ENCODE assay signal across 12 mouse cellular contexts in genomic region chr2:75828931-75829610, GRCm38 (mm10). TPM values are rescaled to one million over a fixed set of nuclear protein-coding genes. Genes with fewer than 3 reads are reported as not detected.
DNase-seq lines count a peak whose midpoint lies in the region; ATAC-seq and TF ChIP-seq lines count a peak whose summit lies in the region.
"Had no signal": no experiment of that assay in that cellular context is flagged by ENCODE, and none has a peak within 500 bp of the region (broad histone marks: within the 10 kb centered on the region; RNA-seq: fewer than 3 reads in every experiment).

No protein-coding gene starts in this region.

- no peaks in the 10 kb centered on the region for H3K9me3 ChIP-seq in CH12.LX (replicated peaks; ENCODE audit: low read length)
- no peaks in the 10 kb centered on the region for H3K9me3 ChIP-seq in midbrain, embryonic 15.5 days
- H3K9me3 ChIP-seq: embryonic facial prominence, embryonic 12.5 days; G1E had no signal

- dilution Hi-C loops in CH12.LX (cut with MboI; ENCODE audit: extremely low pct_ligation_motif_present, extremely low pct_unique_long_range_greater_than_20kb, low sequenced_read_pairs): no loop called here

- no peak for DNase-seq in layer of hippocampus, adult 2 months (ENCODE audit: low spot score in 2 of 2)
- no peak for DNase-seq in layer of hippocampus, postnatal 10 days (ENCODE audit: low spot score in 2 of 2)
- DNase-seq in CH12.LX (ENCODE audit: extremely low read depth): peak; percentile 64
- no peak for DNase-seq in cerebellum, postnatal 14 days
- DNase-seq in urinary bladder, adult 18-20 months (ENCODE audit: low spot score in 2 of 2): no peak
- DNase-seq: cerebellum, adult 18-20 months had no signal

- H3K4me1 ChIP-seq in CH12.LX (ENCODE audit: control insufficient read depth in 1 of 2, insufficient read depth in 2 of 2): peaks cover 6 to 35% of the 10 kb centered on the region in 2 experiments
- 0 out of 2 replicates have a peak, but pooled peaks cover 3% of the 10 kb centered on the region for H3K4me1 ChIP-seq in brown adipose tissue, adult 24 weeks (ENCODE audit: control insufficient read depth, insufficient read depth, insufficient read length, low read length)
- peaks cover 14% of the 10 kb centered on the region for H3K4me1 ChIP-seq in midbrain, embryonic 15.5 days

- H3K79me2 ChIP-seq in CH12.LX (replicated peaks; ENCODE audit: control insufficient read depth, extremely low read depth, insufficient read depth, poor library complexity, severe bottlenecking): peaks cover 17% of the 10 kb centered on the region

- WGBS in midbrain, embryonic 15.5 days: 89% methylated on average over 8 of the region's 8 CpGs

- H3K9ac ChIP-seq in CH12.LX (ENCODE audit: insufficient read depth, low read depth): no peak overlapping the region
- H3K9ac ChIP-seq in midbrain, embryonic 15.5 days: no peak overlapping the region
- H3K9ac ChIP-seq: embryonic facial prominence, embryonic 12.5 days had no signal

- H3K36me3 ChIP-seq in CH12.LX (replicated peaks in 1 of 2; ENCODE audit: control insufficient read depth in 1 of 2, insufficient read depth in 1 of 2, low read length in 1 of 2): peaks cover 0 to 1% of the 10 kb centered on the region in 2 experiments
- no peaks in the 10 kb centered on the region for H3K36me3 ChIP-seq in midbrain, embryonic 15.5 days (replicated peaks)
- H3K36me3 ChIP-seq: embryonic facial prominence, embryonic 12.5 days had no signal

- no peak for TF ChIP-seq RAD21 in CH12.LX (IDR thresholded peaks at IDR 0.05; ENCODE audit: low read depth, low read length)

- peak overlapping the region; percentile 23 for H3K4me2 ChIP-seq in CH12.LX (ENCODE audit: insufficient read depth, low read depth, poor library complexity, severe bottlenecking)
- no peak overlapping the region for H3K4me2 ChIP-seq in midbrain, embryonic 15.5 days
- H3K4me2 ChIP-seq: embryonic facial prominence, embryonic 12.5 days had no signal

- no peak overlapping the region for H3K4me3 ChIP-seq in layer of hippocampus, adult 2 months
- H3K4me3 ChIP-seq in CH12.LX (replicated peaks in 1 of 3; ENCODE audit: low read depth in 2 of 3, low read length in 2 of 3, poor library complexity in 1 of 3): no peak overlapping the region
- no peak overlapping the region for H3K4me3 ChIP-seq in brown adipose tissue, adult 24 weeks (ENCODE audit: insufficient read depth, low read depth, low read length)
- H3K4me3 ChIP-seq in midbrain, embryonic 15.5 days: no peak overlapping the region
- H3K4me3 ChIP-seq: embryonic facial prominence, embryonic 12.5 days had no signal

- TF ChIP-seq POLR2A in CH12.LX (IDR thresholded peaks at IDR 0.05; ENCODE audit: low read depth, low read length): no peak

- H3K27me3 ChIP-seq in CH12.LX (replicated peaks): no peaks in the 10 kb centered on the region
- no peaks in the 10 kb centered on the region for H3K27me3 ChIP-seq in midbrain, embryonic 15.5 days (replicated peaks)
- H3K27me3 ChIP-seq: embryonic facial prominence, embryonic 12.5 days had no signal

- peak; percentile 27 for ATAC-seq in megakaryocyte progenitor cell, adult 5-6 weeks (replicated peaks; ENCODE audit: poor library complexity)
- no peak for ATAC-seq in midbrain, embryonic 15.5 days (replicated peaks)
- ATAC-seq: forebrain, embryonic 16.5 days had no signal

- in situ Hi-C loops in CH12.LX (cut with MboI; ENCODE audit: low pct_ligation_motif_present, low pct_unique_long_range_greater_than_20kb, low sequenced_read_pairs): no loop called here

- peak overlapping the region; percentile 46; the same call in 1 of the 2 replicates for H3K27ac ChIP-seq in layer of hippocampus, adult 2 months
- no peak overlapping the region for H3K27ac ChIP-seq in CH12.LX (ENCODE audit: insufficient read depth, low read depth)
- peak overlapping the region; percentile 33; the same call in 1 of the 2 replicates for H3K27ac ChIP-seq in brown adipose tissue, adult 24 weeks (replicated peaks; ENCODE audit: low read depth, low read length)
- H3K27ac ChIP-seq in midbrain, embryonic 15.5 days: no peak overlapping the region
- H3K27ac ChIP-seq: embryonic facial prominence, embryonic 12.5 days had no signal

- TF ChIP-seq EP300 in CH12.LX (IDR thresholded peaks at IDR 0.05; ENCODE audit: low read length): peak; percentile 80

- TF ChIP-seq CTCF in layer of hippocampus, adult 2 months (conservative IDR thresholded peaks at IDR 0.05): no peak
- no peak for TF ChIP-seq CTCF in CH12.LX (conservative IDR thresholded peaks at IDR 0.05 in 1 of 2, IDR thresholded peaks at IDR 0.05 in 1 of 2; ENCODE audit: low read depth in 2 of 2, low read length in 2 of 2)

TF ChIP-seq in CH12.LX, 34 proteins besides CTCF, POLR2A, EP300 and RAD21:
- TF ChIP-seq MAX (IDR thresholded peaks at IDR 0.05; ENCODE audit: low read length) (no peak), BHLHE40 (IDR thresholded peaks at IDR 0.05; ENCODE audit: low read depth, low read length) (no peak), ZC3H11A (IDR thresholded peaks at IDR 0.05; ENCODE audit: low read depth, low read length) (no peak), RCOR1 (conservative IDR thresholded peaks at IDR 0.05; ENCODE audit: low read depth, low read length) (no peak), SMC3 (IDR thresholded peaks at IDR 0.05; ENCODE audit: low read depth, low read length) (no peak), NELFE (IDR thresholded peaks at IDR 0.05; ENCODE audit: low read depth, low read length) (no peak), GABPA (IDR thresholded peaks at IDR 0.05; ENCODE audit: insufficient replicate concordance, low read depth, low read length) (no peak), E2F4 (IDR thresholded peaks at IDR 0.05; ENCODE audit: insufficient replicate concordance, low read depth, low read length) (no peak), KAT2A (IDR thresholded peaks at IDR 0.05; ENCODE audit: insufficient replicate concordance, low read length) (no peak), SIN3A (IDR thresholded peaks at IDR 0.05; ENCODE audit: low read length) (peak; percentile 36; the same call in 1 of the 2 replicates), UBTF (IDR thresholded peaks at IDR 0.05; ENCODE audit: low read depth, low read length) (no peak), ZNF384 (IDR thresholded peaks at IDR 0.05; ENCODE audit: low read depth, low read length) (peak; percentile 86), MAFK (IDR thresholded peaks at IDR 0.05; ENCODE audit: insufficient replicate concordance, low read length) (no peak), ELF1 (IDR thresholded peaks at IDR 0.05; ENCODE audit: low read depth, low read length) (0 out of 2 replicates have a peak, but pooled peaks have one; percentile 34), IRF4 (IDR thresholded peaks at IDR 0.05; ENCODE audit: low read depth, low read length) (peak; percentile 85), USF1 (IDR thresholded peaks at IDR 0.05; ENCODE audit: low read depth, low read length) (no peak), MXI1 (IDR thresholded peaks at IDR 0.05; ENCODE audit: low read depth, low read length) (0 out of 2 replicates have a peak, but pooled peaks have one; percentile 23), MEF2A (IDR thresholded peaks at IDR 0.05; ENCODE audit: borderline replicate concordance, low read depth, low read length) (no peak), TBP (conservative IDR thresholded peaks at IDR 0.05; ENCODE audit: low read depth, low read length) (no peak), PAX5 (IDR thresholded peaks at IDR 0.05; ENCODE audit: low read length) (no peak), JUND (conservative IDR thresholded peaks at IDR 0.05; ENCODE audit: low read depth, low read length) (no peak), CHD2 (IDR thresholded peaks at IDR 0.05; ENCODE audit: low read length) (no peak), USF2 (conservative IDR thresholded peaks at IDR 0.05; ENCODE audit: low read depth, low read length) (no peak), POLR2AphosphoS2 (IDR thresholded peaks at IDR 0.05; ENCODE audit: low read depth, low read length) (no peak), ZMIZ1 (IDR thresholded peaks at IDR 0.05; ENCODE audit: low read depth, low read length) (no peak), HCFC1 (IDR thresholded peaks at IDR 0.05; ENCODE audit: low read depth, low read length) (no peak), MYC (IDR thresholded peaks at IDR 0.05; ENCODE audit: low read depth, low read length) (no peak), CHD1 (IDR thresholded peaks at IDR 0.05; ENCODE audit: low read depth, low read length) (no peak), JUN (IDR thresholded peaks at IDR 0.05; ENCODE audit: insufficient read depth, low read depth, low read length) (no peak), ETS1 (conservative IDR thresholded peaks at IDR 0.05; ENCODE audit: low read depth, low read length) (no peak), ZKSCAN1 (IDR thresholded peaks at IDR 0.05; ENCODE audit: borderline replicate concordance, low read depth, low read length) (no peak), TCF12 (IDR thresholded peaks at IDR 0.05; ENCODE audit: low read depth, low read length) (no peak)

RNA-seq across cellular contexts. Expression of gene Agps, which starts 2.9 kb away (rescaled TPM):
- total RNA-seq in layer of hippocampus, adult 2 months (2021): 10 to 100 TPM; 37.0 to 40.2 TPM
- 10 to 100 TPM; 58.4 to 58.7 TPM for total RNA-seq in layer of hippocampus, postnatal 10 days (2021)
- total RNA-seq in CH12.LX (2012; rRNA removed) (38.6 and 51.8 TPM in 2 replicates), CH12.LX (2014; rRNA removed) (49.3 and 60.8 TPM in 2 replicates)
- polyA plus RNA-seq in CH12.LX (2012; ENCODE audit: insufficient read length, low read depth): 66.9 and 67.7 TPM in 2 replicates
- polyA plus RNA-seq in brown adipose tissue, adult 24 weeks (2012; ENCODE audit: insufficient read depth, insufficient read length, missing spikeins): 14.5 and 17.6 TPM in 2 replicates
- total RNA-seq in megakaryocyte progenitor cell, adult 5-6 weeks (2015): 218 and 225 TPM in 2 replicates
- total RNA-seq in megakaryocyte progenitor cell, adult 5-6 weeks (2017): 188 and 201 TPM in 2 replicates
- 30.6 and 30.9 TPM in 2 replicates for polyA plus RNA-seq in midbrain, embryonic 15.5 days (2015; fragmentation: Nextera tagmentation; extraction: Ambion mirVana)

Comparison
In these comparisons a context has a peak if more than half of its experiments do, and no peak if none do; other contexts are left out.
1. H3K27ac ChIP-seq: peak in layer of hippocampus, adult 2 months (single experiment) and brown adipose tissue, adult 24 weeks (single experiment); none in CH12.LX (single experiment) and midbrain, embryonic 15.5 days (single experiment).